Mouse (Mus musculus) spleen, postnatal 4 days (tissue): ENCODE data around the gene Ube2h.
"Not testable (repeated sequence)": the region's sequence is repeated elsewhere in the genome, so short reads cannot be mapped to it uniquely, and the experiment has no call there.

Experiments used
- DNase-seq, 2 experiments: peaks; one replicate each; pipeline ENCODE4 v3.0.0; 2022; ENCODE audit warnings: low spot score in 2 of 2

Gene Ube2h

GRCm38 (mm10) chr6:30304399-30304917 lies at the start of gene Ube2h:
Gene Ube2h, minus strand, starts transcription at chr6:30304539.
- DNase-seq = peak; percentile 100

- DNase-seq = no peak
Observed at GRCm38 (mm10) chr6:30353661-30354060, 49.3 kb upstream of the Ube2h start.

- DNase-seq = no peak
Observed at GRCm38 (mm10) chr6:30352762-30353161, 48.4 kb upstream of the Ube2h start.

DNA sequence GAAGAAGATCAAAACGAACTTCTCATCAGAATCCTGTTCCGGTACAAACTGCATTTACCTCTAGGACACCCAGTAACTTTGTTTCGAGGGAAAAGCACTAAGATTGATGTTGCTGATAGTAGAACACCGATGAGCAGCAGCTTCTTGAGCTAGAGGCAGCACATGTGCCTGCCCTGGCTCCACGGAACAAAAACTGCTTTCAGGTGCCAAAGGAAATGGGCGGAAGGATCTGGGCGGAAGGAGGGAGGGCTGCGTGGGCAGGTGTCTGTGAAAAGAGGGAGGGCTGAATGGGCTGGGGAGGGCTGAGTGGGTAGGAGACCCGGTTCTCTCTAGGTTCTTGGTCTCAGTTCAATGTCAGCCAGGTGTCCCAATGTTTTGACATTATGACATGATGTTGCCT lies 47.0 kb upstream of the Ube2h start:
- no peak for DNase-seq

- no peak for DNase-seq
Observed at GRCm38 (mm10) chr6:30347288-30347801, 43.0 kb upstream of the Ube2h start.

GRCm38 (mm10) chr6:30346737-30347136 lies 42.4 kb upstream of the Ube2h start:
- no peak for DNase-seq

DNA sequence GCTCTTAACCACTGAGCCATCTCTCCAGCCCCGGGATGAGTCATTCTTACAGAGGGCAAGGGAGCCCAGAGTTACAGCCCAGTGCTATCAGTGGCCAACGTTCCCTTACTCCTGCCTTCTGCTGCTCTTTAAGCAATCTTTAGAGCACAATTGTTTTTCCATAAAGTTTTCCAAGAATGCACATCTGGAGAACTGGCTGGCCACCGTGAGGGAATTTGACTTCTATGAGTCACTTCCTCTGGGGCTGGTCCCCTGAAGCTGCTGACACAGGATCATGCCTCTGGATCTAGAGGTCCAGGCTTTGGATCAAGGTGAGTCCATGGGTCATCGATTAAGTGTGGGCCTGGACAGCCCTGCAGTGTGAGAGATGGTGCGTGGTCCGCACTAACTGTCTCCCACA lies 39.7 kb upstream of the Ube2h start:
- no peak for DNase-seq

GRCm38 (mm10) chr6:30340231-30340873 lies 36.0 kb upstream of the Ube2h start:
- no peak for DNase-seq

DNA sequence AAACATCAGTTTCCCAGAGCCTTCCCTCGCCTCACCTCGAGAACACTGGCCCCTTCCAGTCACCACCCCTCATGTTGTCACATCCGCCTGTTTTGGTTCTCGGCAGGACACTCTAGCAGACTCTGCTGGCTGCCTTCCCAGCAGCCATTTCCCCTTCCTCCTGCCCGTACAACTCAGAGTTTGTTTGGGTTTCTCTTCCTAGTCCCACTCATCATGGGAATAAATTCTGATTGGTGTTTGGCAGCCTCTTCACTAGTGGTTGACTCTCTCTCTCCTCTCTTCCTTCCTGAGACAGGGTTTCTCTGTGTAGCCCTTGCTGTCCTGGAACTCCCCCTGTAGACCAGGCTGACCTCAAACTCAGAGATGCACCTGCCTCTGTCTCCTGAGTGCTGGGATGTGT lies 32.6 kb upstream of the Ube2h start:
- DNase-seq = peak in 1 of 2 experiments; percentile 44

DNA sequence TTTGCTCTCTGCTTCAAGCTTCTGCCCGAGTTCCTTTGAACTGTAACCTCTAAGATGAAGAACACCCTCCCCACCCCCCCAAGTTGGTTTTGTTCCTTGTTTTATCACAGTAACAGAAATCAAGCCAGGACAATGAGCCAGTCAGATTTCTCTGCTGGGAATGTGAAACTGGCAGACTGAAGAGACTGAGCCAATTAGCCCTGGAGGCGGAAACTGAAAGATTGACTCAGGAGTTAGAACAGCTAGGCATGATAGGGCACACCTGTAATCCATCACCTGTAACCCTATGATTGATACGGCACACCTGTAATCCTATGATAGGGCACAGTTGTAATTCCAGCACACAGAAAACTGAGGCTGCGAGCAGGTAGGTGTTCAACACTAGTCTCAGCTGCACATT lies 27.9 kb upstream of the Ube2h start:
- no peak for DNase-seq

GRCm38 (mm10) chr6:30330706-30331105 lies 26.4 kb upstream of the Ube2h start:
- DNase-seq = no peak

DNA sequence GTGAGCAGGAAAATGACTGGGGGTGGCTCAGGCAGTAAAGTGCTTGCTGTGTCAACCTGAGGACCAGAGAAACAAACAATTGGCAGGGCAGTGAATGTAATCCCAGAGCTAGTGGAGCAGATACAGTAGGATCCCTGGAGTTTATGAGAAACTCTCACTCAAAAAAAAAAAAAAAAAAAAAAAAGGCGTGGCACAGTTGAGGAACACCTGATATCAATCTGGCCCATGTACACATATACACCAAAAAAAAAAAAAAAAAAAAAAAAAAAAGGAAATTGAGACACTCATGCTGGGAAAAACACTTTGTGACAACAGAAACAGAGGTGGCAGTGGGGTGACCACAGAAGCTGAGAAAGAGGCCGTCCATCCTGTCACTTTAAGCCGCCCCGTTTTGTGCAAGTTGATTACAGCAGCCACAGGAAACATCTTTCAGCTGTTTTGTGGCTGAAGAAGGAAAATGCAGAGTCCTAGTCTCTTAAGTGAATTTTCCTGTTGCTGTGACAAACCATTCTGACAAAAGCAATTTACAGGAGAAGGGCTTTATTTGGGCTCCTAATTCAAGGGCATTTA lies 21.7 kb upstream of the Ube2h start:
- DNase-seq = peak in 1 of 2 experiments; percentile 25

GRCm38 (mm10) chr6:30321002-30321401 lies 16.7 kb upstream of the Ube2h start:
- DNase-seq = no peak

DNA sequence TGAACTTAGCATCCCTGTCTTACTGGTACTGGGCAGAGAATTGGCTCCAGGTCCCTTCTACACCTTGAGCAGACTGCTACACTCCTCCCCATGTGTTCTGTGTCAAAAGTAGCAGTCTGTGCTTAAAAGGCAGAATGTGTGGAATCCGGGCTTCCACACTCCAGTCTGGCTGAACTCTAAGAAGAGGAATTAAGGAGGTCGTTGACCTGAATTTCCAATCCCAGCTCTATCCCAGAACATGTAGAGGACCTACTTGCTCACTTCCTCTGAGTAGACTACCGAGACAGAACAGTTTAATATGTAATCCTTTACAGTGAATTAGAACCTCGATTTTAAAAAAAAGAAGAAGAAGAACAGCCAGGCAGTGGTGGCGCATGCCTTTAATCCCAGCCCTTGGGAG lies 14.9 kb upstream of the Ube2h start:
- DNase-seq = no peak

DNA sequence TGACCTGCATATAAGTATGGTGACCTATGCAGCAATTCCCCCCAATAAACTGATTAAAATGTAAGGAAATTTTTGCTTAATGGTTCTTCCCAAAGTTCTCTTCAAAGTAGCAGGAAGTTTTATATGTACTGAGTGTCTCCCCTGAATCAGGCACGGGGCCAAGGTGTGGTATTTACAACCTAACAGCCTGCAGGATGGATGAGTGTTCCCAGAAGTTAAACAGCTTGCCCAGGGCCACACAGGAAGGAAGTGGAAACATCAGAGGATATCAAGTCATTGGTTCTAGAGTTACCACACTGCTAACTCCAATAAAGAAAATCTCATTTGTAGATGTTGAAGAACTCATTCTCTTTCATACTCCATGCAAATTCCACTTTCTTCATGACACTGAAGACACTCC lies 7.7 kb upstream of the Ube2h start:
- no peak for DNase-seq

GRCm38 (mm10) chr6:30308751-30309150 lies 4.4 kb upstream of the Ube2h start:
- peak in 1 of 2 experiments; percentile 66 for DNase-seq

GRCm38 (mm10) chr6:30307691-30308090 lies 3.4 kb upstream of the Ube2h start:
- peak; percentile 84 to 87 for DNase-seq

DNA sequence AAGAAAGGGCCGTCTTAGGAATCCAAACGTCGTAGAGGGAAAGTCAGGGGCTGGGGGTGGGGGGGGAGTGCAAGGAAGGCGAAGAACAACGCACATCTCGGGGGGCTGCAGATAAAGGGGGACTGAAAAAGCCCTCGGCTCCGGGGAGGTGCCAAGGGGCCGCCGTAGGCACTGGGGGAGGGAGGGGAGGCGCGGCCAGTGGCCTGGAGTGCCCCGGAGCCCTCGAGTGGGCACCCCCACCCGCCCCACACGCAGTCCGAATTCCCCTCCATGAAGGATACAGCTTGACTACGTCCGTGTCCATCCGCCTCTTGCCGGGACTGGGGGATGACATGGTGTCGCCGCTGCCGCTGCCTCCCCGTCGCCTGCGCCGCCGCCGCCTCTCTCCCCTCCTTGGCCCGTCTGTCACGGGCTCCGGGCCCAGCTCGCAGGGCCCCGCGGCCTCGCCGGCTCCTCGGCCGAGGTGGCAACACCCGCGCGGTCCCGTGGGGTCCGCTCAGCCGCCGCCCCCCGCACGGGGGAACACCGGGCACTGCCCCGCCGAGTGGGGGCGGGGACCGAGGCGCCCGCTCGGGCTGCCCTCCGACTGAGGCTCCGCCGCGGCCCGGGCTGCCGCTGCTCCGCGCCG lies 454 bp downstream of the Ube2h start:
- not testable (repeated sequence) for DNase-seq

- peak; percentile 40 to 71 for DNase-seq
Observed at GRCm38 (mm10) chr6:30302781-30303631, 1.3 kb downstream of the Ube2h start.

- DNase-seq = no peak
Observed at GRCm38 (mm10) chr6:30302156-30302555, 2.2 kb downstream of the Ube2h start.

DNA sequence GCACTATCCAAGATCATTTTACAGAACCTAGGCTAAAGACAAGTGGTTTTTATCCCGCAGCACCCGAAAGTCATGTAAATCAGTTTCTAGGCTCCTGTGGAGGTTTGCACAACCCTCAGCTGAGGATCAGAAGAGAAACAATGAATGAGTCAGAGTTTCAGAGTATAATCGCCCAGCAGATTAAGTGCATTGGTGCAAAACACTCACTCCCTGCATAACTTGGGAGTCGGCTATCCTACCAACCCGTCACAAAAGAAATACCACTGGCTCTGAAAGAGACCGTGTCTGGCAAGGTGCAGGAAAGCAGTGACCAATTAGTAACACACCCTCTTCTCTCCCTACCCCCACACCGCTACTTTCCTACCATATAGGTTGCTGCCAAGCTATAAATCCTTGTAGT lies 3.4 kb downstream of the Ube2h start:
- DNase-seq = no peak

- peak; percentile 74 to 79 for DNase-seq
Observed at GRCm38 (mm10) chr6:30300372-30300771, 4.0 kb downstream of the Ube2h start.
